Mouse (Mus musculus): ENCODE data around the gene Ptprt. TPM values are rescaled to one million over a fixed set of nuclear protein-coding genes. Genes with fewer than 3 reads are reported as not detected.

The Ptprt gene
- polyA plus RNA-seq, 1 experiment = 15.9 TPM

DNA sequence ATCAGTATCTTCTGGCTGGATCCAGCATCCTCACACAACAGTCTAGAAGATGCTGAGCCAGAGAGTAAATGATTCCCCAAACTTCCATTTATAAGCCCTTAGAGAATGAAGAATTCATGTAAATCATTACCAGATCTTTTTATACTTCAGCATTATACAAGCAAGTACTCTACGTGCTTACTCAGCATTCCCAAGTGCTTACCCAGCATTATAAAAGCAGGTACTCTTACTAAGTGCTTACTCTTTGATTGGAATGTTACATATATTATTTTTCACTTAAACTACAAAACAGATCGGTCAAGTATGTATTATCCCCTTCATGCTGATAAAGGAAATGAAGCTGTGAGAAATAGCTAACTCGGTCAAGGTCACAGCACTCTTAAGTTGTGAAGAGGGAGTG is 758.8 kb downstream of the Ptprt start:
- TF ChIP-seq POLR2A (IDR thresholded peaks at IDR 0.05; ENCODE audit: borderline replicate concordance, insufficient read depth, low read length) = no peak
- TF ChIP-seq CTCF (IDR thresholded peaks at IDR 0.05; ENCODE audit: borderline replicate concordance, insufficient read depth, low read depth, low read length) = no peak
- Histone ChIP-seq H3K27me3 (ENCODE audit: control insufficient read depth, insufficient read depth, low read length) (no peaks in the 10 kb centered on the region), H3K4me1 (ENCODE audit: control insufficient read depth, insufficient read depth, low read length) (no peaks in the 10 kb centered on the region), H3K4me3 (replicated peaks; ENCODE audit: insufficient read depth, low read depth, low read length) (no peak overlapping the region), H3K27ac (ENCODE audit: insufficient read depth, low read length) (no peak overlapping the region)
- 91% methylated on average over 3 of the region's 3 CpGs for WGBS
- DNase-seq = no peak

- Histone ChIP-seq H3K27me3 (ENCODE audit: control insufficient read depth, insufficient read depth, low read length) (no peaks in the 10 kb centered on the region), H3K4me3 (replicated peaks; ENCODE audit: insufficient read depth, low read depth, low read length) (no peak overlapping the region), H3K27ac (ENCODE audit: insufficient read depth, low read length) (no peak overlapping the region), H3K4me1 (ENCODE audit: control insufficient read depth, insufficient read depth, low read length) (no peaks in the 10 kb centered on the region)
- 85% methylated on average over 4 of the region's 4 CpGs for WGBS
- TF ChIP-seq POLR2A (IDR thresholded peaks at IDR 0.05; ENCODE audit: borderline replicate concordance, insufficient read depth, low read length) = no peak
- TF ChIP-seq CTCF (IDR thresholded peaks at IDR 0.05; ENCODE audit: borderline replicate concordance, insufficient read depth, low read depth, low read length) = no peak
- no peak for DNase-seq
Observed at GRCm38 (mm10) chr2:161884446-161884845, 776.5 kb downstream of the Ptprt start.

GRCm38 (mm10) chr2:161882580-161882979 is 778.4 kb downstream of the Ptprt start:
- no peak for TF ChIP-seq CTCF (IDR thresholded peaks at IDR 0.05; ENCODE audit: borderline replicate concordance, insufficient read depth, low read depth, low read length)
- TF ChIP-seq POLR2A (IDR thresholded peaks at IDR 0.05; ENCODE audit: borderline replicate concordance, insufficient read depth, low read length) = no peak
- Histone ChIP-seq H3K27ac (ENCODE audit: insufficient read depth, low read length) (no peak overlapping the region), H3K27me3 (ENCODE audit: control insufficient read depth, insufficient read depth, low read length) (no peaks in the 10 kb centered on the region), H3K4me3 (replicated peaks; ENCODE audit: insufficient read depth, low read depth, low read length) (no peak overlapping the region), H3K4me1 (ENCODE audit: control insufficient read depth, insufficient read depth, low read length) (no peaks in the 10 kb centered on the region)
- 63% methylated on average over 4 of the region's 4 CpGs for WGBS
- DNase-seq = no peak

GRCm38 (mm10) chr2:161880941-161881340 is 780.0 kb downstream of the Ptprt start:
- no peaks in the 10 kb centered on the region for H3K4me1 ChIP-seq (ENCODE audit: control insufficient read depth, insufficient read depth, low read length)
- H3K27me3 ChIP-seq (ENCODE audit: control insufficient read depth, insufficient read depth, low read length) = no peaks in the 10 kb centered on the region
- WGBS = 86% methylated on average over 3 of the region's 3 CpGs
- TF ChIP-seq CTCF (IDR thresholded peaks at IDR 0.05; ENCODE audit: borderline replicate concordance, insufficient read depth, low read depth, low read length) (no peak), POLR2A (IDR thresholded peaks at IDR 0.05; ENCODE audit: borderline replicate concordance, insufficient read depth, low read length) (no peak)
- DNase-seq = no peak
- H3K27ac ChIP-seq (ENCODE audit: insufficient read depth, low read length) = no peak overlapping the region
- H3K4me3 ChIP-seq (replicated peaks; ENCODE audit: insufficient read depth, low read depth, low read length) = no peak overlapping the region

DNA sequence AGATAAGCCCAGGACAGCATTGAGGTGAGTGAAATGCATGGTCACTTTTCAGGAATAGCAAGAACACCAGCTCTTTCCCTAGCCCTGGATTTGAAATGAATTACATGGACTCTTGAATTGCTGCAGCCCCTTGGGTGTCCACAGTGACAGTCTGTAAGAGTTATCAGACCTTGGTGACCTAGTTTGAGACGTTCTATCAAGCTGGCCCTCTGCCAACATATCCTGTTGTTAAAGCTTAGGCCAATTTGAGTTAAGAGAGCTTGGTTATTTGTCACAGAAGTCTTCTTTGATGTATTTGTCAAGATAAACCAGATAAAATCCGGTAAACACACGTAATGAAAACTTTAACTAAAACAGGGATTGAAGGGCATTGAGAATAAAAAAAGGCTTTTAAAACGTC is 795.7 kb downstream of the Ptprt start:
- H3K4me1 ChIP-seq (ENCODE audit: control insufficient read depth, insufficient read depth, low read length) = no peaks in the 10 kb centered on the region
- no peak for TF ChIP-seq CTCF (IDR thresholded peaks at IDR 0.05; ENCODE audit: borderline replicate concordance, insufficient read depth, low read depth, low read length)
- 66% methylated on average over 4 of the region's 4 CpGs for WGBS
- no peak overlapping the region for H3K4me3 ChIP-seq (replicated peaks; ENCODE audit: insufficient read depth, low read depth, low read length)
- no peaks in the 10 kb centered on the region for H3K27me3 ChIP-seq (ENCODE audit: control insufficient read depth, insufficient read depth, low read length)
- DNase-seq = no peak
- no peak overlapping the region for H3K27ac ChIP-seq (ENCODE audit: insufficient read depth, low read length)

GRCm38 (mm10) chr2:161858813-161859212 is 802.1 kb downstream of the Ptprt start:
- H3K4me3 ChIP-seq (replicated peaks; ENCODE audit: insufficient read depth, low read depth, low read length) = no peak overlapping the region
- no peak overlapping the region for H3K27ac ChIP-seq (ENCODE audit: insufficient read depth, low read length)
- 94% methylated on average over 1 of the region's 1 CpGs for WGBS
- DNase-seq = no peak
- no peak for TF ChIP-seq CTCF (IDR thresholded peaks at IDR 0.05; ENCODE audit: borderline replicate concordance, insufficient read depth, low read depth, low read length)
- TF ChIP-seq POLR2A (IDR thresholded peaks at IDR 0.05; ENCODE audit: borderline replicate concordance, insufficient read depth, low read length) = no peak
- H3K4me1 ChIP-seq (ENCODE audit: control insufficient read depth, insufficient read depth, low read length) = peaks cover 5% of the 10 kb centered on the region; the same call in 1 of the 2 replicates
- H3K27me3 ChIP-seq (ENCODE audit: control insufficient read depth, insufficient read depth, low read length) = no peaks in the 10 kb centered on the region

- no peaks in the 10 kb centered on the region for H3K27me3 ChIP-seq (ENCODE audit: control insufficient read depth, insufficient read depth, low read length)
- DNase-seq = peak in 1 of 2 experiments; percentile 82
- H3K27ac ChIP-seq (ENCODE audit: insufficient read depth, low read length) = no peak overlapping the region
- H3K4me1 ChIP-seq (ENCODE audit: control insufficient read depth, insufficient read depth, low read length) = peaks cover 5% of the 10 kb centered on the region; the same call in 1 of the 2 replicates
- TF ChIP-seq CTCF (IDR thresholded peaks at IDR 0.05; ENCODE audit: borderline replicate concordance, insufficient read depth, low read depth, low read length) (no peak), POLR2A (IDR thresholded peaks at IDR 0.05; ENCODE audit: borderline replicate concordance, insufficient read depth, low read length) (no peak)
- WGBS = 23% methylated on average over 1 of the region's 1 CpGs
- no peak overlapping the region for H3K4me3 ChIP-seq (replicated peaks; ENCODE audit: insufficient read depth, low read depth, low read length)
Observed at GRCm38 (mm10) chr2:161858361-161858760, 802.6 kb downstream of the Ptprt start.

DNA sequence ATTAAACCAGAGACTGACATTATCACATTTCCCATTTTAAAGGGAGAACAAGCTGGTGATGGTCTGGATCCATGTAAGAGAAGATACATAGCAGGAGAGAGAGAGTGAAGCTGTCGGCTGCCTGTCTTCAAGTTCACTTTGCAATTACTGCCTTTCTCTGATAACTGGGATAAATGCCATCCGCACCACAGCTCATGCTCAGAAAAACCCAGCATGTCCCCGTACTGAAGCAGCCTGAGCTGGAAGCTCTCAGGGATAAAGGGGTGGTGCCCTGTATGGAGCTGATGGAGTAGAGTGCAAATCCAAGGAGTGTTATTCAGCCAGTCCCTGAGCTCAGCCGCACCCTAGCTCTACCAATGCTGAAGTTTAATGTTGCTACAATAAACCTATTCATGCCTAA is 825.9 kb downstream of the Ptprt start:
- peaks cover 13% of the 10 kb centered on the region; the same call in 1 of the 2 replicates for H3K4me1 ChIP-seq (ENCODE audit: control insufficient read depth, insufficient read depth, low read length)
- H3K27ac ChIP-seq (ENCODE audit: insufficient read depth, low read length) = no peak overlapping the region
- peak; percentile 32 to 56 for DNase-seq
- no peak overlapping the region for H3K4me3 ChIP-seq (replicated peaks; ENCODE audit: insufficient read depth, low read depth, low read length)
- no peak for TF ChIP-seq POLR2A (IDR thresholded peaks at IDR 0.05; ENCODE audit: borderline replicate concordance, insufficient read depth, low read length)
- no peak for TF ChIP-seq CTCF (IDR thresholded peaks at IDR 0.05; ENCODE audit: borderline replicate concordance, insufficient read depth, low read depth, low read length)
- 24% methylated on average over 4 of the region's 4 CpGs for WGBS
- H3K27me3 ChIP-seq (ENCODE audit: control insufficient read depth, insufficient read depth, low read length) = no peaks in the 10 kb centered on the region; the same call in 1 of the 2 replicates

All from cerebellum, adult 2 months (tissue).